ENCODE assay signal across 8 mouse cellular contexts in the genomic region with DNA sequence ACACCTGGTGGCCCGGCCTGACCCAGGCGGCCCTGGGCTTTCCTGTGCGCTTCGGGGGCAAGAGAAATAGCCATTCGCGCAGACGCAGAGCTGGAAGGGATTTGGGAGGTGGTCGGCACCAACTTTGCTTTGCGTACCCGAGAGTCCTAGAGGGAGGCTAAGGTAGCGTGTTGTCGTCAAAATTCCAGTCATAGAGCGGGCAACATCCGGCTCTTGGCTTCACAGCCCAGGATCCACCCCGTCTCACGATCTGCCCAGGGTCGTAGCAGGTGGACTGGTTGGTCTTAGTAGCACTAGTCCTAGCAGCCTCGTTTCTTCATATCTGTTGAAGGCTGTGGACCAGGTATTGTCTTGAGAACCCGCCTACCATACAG. TPM values are rescaled to one million over a fixed set of nuclear protein-coding genes. Genes with fewer than 3 reads are reported as not detected.
A peak's percentile ranks its signal among the peaks of the same experiment; 100 is the strongest.
DNase-seq lines count a peak whose midpoint lies in the region; ATAC-seq and TF ChIP-seq lines count a peak whose summit lies in the region.

No protein-coding gene starts in this region.

- H3K9ac ChIP-seq in liver, embryonic 12.5 days = peak overlapping the region; percentile 94
- H3K9ac ChIP-seq in neural tube, embryonic 12.5 days = peak overlapping the region; percentile 90

- DNase-seq in left cerebral cortex, adult 2 months (ENCODE audit: extremely low spot score in 1 of 2, low spot score in 2 of 2) = peak in 1 of 2 experiments; percentile 25
- DNase-seq in left cerebral cortex, adult 8-10 months (ENCODE audit: low spot score in 2 of 2) = no peak
- peak; percentile 38 for DNase-seq in forelimb bud, embryonic 11.5 days (ENCODE audit: low read depth, low spot score)
- no peak for DNase-seq in right cerebral cortex, postnatal 14 days
- no peak for DNase-seq in layer of hippocampus, adult 9-10 months (ENCODE audit: low spot score)

- H3K4me2 ChIP-seq in liver, embryonic 12.5 days = peak overlapping the region; percentile 81
- peak overlapping the region; percentile 90 for H3K4me2 ChIP-seq in neural tube, embryonic 12.5 days (replicated peaks)

- peak overlapping the region; percentile 100 for H3K4me3 ChIP-seq in left cerebral cortex, adult 2 months
- H3K4me3 ChIP-seq in liver, embryonic 12.5 days = peak overlapping the region; percentile 94
- H3K4me3 ChIP-seq in neural tube, embryonic 12.5 days = peak overlapping the region; percentile 97

- H3K36me3 ChIP-seq in liver, embryonic 12.5 days = peaks cover 19% of the 10 kb centered on the region
- no peaks in the 10 kb centered on the region for H3K36me3 ChIP-seq in neural tube, embryonic 12.5 days

- intact Hi-C loops in left cerebral cortex, adult 2 months (cut with DNase I) = loop anchor here (5.0 kb wide), 2 partner anchors 133 to 188 kb away; a partner anchor contains a TSS

- H3K9me3 ChIP-seq in liver, embryonic 12.5 days (replicated peaks) = no peaks in the 10 kb centered on the region
- H3K9me3 ChIP-seq in neural tube, embryonic 12.5 days = no peaks in the 10 kb centered on the region

- peak; percentile 65 for ATAC-seq in activated CD4-positive, CD25-positive, alpha-beta regulatory T cell, adult 4 months
- ATAC-seq in liver, embryonic 12.5 days = peak; percentile 54
- peak; percentile 62 for ATAC-seq in neural tube, embryonic 12.5 days (ENCODE audit: low FRiP score, low read depth)

- H3K4me1 ChIP-seq in liver, embryonic 12.5 days = peaks cover 27% of the 10 kb centered on the region
- peaks cover 11% of the 10 kb centered on the region for H3K4me1 ChIP-seq in neural tube, embryonic 12.5 days

- H3K27ac ChIP-seq in left cerebral cortex, adult 2 months = peak overlapping the region; percentile 84
- H3K27ac ChIP-seq in liver, embryonic 12.5 days = peak overlapping the region; percentile 80
- H3K27ac ChIP-seq in neural tube, embryonic 12.5 days = no peak overlapping the region

- no peaks in the 10 kb centered on the region for H3K27me3 ChIP-seq in liver, embryonic 12.5 days (replicated peaks)
- H3K27me3 ChIP-seq in neural tube, embryonic 12.5 days (replicated peaks) = no peaks in the 10 kb centered on the region

- no peak; the same call in 1 of the 2 replicates for TF ChIP-seq CTCF in left cerebral cortex, adult 2 months (IDR thresholded peaks at IDR 0.05)

- under 1% methylated on average over 19 of the region's 19 CpGs for WGBS in liver, embryonic 12.5 days (ENCODE audit: insufficient replicate concordance)
- 2% methylated on average over 19 of the region's 19 CpGs for WGBS in neural tube, embryonic 12.5 days

RNA-seq across cellular contexts. Expression of a gene that starts 0.5 kb away (rescaled TPM):
- total RNA-seq in left cerebral cortex, adult 2 months (2021) = 10 to 100 TPM; 25.9 to 30.6 TPM
- total RNA-seq in left cerebral cortex, adult 8-10 months (2022) = 10 to 100 TPM; 26.3 to 30.5 (median 28.1) TPM
- polyA plus RNA-seq in activated CD4-positive, CD25-positive, alpha-beta regulatory T cell, adult 4 months (2017; shearing (Covaris generic)) = 10 to 100 TPM; 21.0 to 49.0 TPM
- 47.9 and 52.9 TPM in 2 replicates for polyA plus RNA-seq in liver, embryonic 12.5 days (2016; fragmentation: Nextera tagmentation; extraction: Ambion mirVana)
- 64.3 and 64.7 TPM in 2 replicates for polyA plus RNA-seq in neural tube, embryonic 12.5 days (2016; fragmentation: Nextera tagmentation; extraction: Ambion mirVana)

RNA-seq across cellular contexts. Expression of a gene that starts 37.8 kb away (rescaled TPM):
- 1 to 10 TPM; 1.3 to 2.5 TPM for total RNA-seq in left cerebral cortex, adult 2 months (2021)
- 10 to 100 TPM in 1 of 4 experiments, 1 to 10 TPM in 3; 2.5 to 25.6 (median 6.0) TPM for total RNA-seq in left cerebral cortex, adult 8-10 months (2022)
- polyA plus RNA-seq in activated CD4-positive, CD25-positive, alpha-beta regulatory T cell, adult 4 months (2017; shearing (Covaris generic)) = 1 to 10 TPM; 1.6 to 1.9 TPM
- polyA plus RNA-seq in liver, embryonic 12.5 days (2016; fragmentation: Nextera tagmentation; extraction: Ambion mirVana) = 0.17 and 0.36 TPM in 2 replicates
- polyA plus RNA-seq in neural tube, embryonic 12.5 days (2016; fragmentation: Nextera tagmentation; extraction: Ambion mirVana) = 0.89 and 0.95 TPM in 2 replicates
